Mouse (Mus musculus) lung, adult 2 months (tissue): ENCODE data around the gene Sall4. TPM values are rescaled to one million over a fixed set of nuclear protein-coding genes. Genes with fewer than 3 reads are reported as not detected.
"Not testable (repeated sequence)": the region's sequence is repeated elsewhere in the genome, so short reads cannot be mapped to it uniquely, and the experiment has no call there.

Experiments
- DNase-seq: peaks from one replicate; pipeline ENCODE4 v3.0.0; 2022
- H3K4me1 ChIP-seq: fragments of 200-500 bp; 2 replicates; pipeline ENCODE4 v1.6.1; 2011; ENCODE audit warnings: low read length; ENCODE audit not compliant: control insufficient read depth, insufficient read depth
- H3K4me3 ChIP-seq: fragments of 200-500 bp; replicated peaks from 2 replicates; pipeline ENCODE3; 2011; ENCODE audit warnings: low read depth, mild to moderate bottlenecking, control low read depth, low read length; ENCODE audit errors: extremely low read depth
- CTCF ChIP-seq: fragments of 200-500 bp; IDR thresholded peaks from 2 replicates; pipeline ENCODE4 v1.5.1; 2011; ENCODE audit warnings: mild to moderate bottlenecking, low read length, control low read depth; ENCODE audit not compliant: insufficient read depth
- POLR2A ChIP-seq: fragments of 200-500 bp; IDR thresholded peaks from 2 replicates; pipeline ENCODE4 v1.6.1; 2011; ENCODE audit warnings: low read depth, mild to moderate bottlenecking, control low read depth, low read length, borderline replicate concordance; ENCODE audit errors: extremely low read depth
- WGBS: fragments of 180-500 bp; shearing (Covaris S2); methylation state at CpG from one replicate; pipeline ENCODE4 v1.1.7; 2018; 5-methylcytosine and 5-hydroxymethylcytosine counted together
- polyA plus RNA-seq: library from polyadenylated mRNA; depleted of rRNA; stranded (reverse); fragments of >200 nt; gene quantifications from 2 replicates; pipeline ENCODE4 v1.2.3, GENCODE M21; 2012

The Sall4 gene
- polyA plus RNA-seq, 1 experiment: not detected

- no peaks in the 10 kb centered on the region for H3K4me1 ChIP-seq
- no peak overlapping the region for H3K4me3 ChIP-seq
- DNase-seq: no peak
- 8% methylated on average over 12 of the region's 12 CpGs for WGBS
- no peak for TF ChIP-seq POLR2A
- TF ChIP-seq CTCF: no peak
Measured at GRCm38 (mm10) chr2:168762411-168762815, 5.3 kb downstream of the Sall4 start.

GRCm38 (mm10) chr2:168761954-168762353 lies 5.8 kb downstream of the Sall4 start:
- H3K4me1 ChIP-seq: no peaks in the 10 kb centered on the region
- no peak overlapping the region for H3K4me3 ChIP-seq
- TF ChIP-seq POLR2A: no peak
- TF ChIP-seq CTCF: no peak
- no peak for DNase-seq
- WGBS: 13% methylated on average over 4 of the region's 4 CpGs

- TF ChIP-seq POLR2A (no peak), CTCF (no peak)
- DNase-seq: no peak
- Histone ChIP-seq H3K4me3 (no peak overlapping the region), H3K4me1 (no peaks in the 10 kb centered on the region)
- 63% methylated on average over 9 of the region's 9 CpGs for WGBS
Measured at GRCm38 (mm10) chr2:168761141-168761540, 6.6 kb downstream of the Sall4 start.

GRCm38 (mm10) chr2:168744406-168744805 lies 23.3 kb downstream of the Sall4 start:
- H3K4me3 ChIP-seq, DNase-seq, H3K4me1 ChIP-seq: not testable (repeated sequence)
- WGBS: 87% methylated on average over 10 of the region's 10 CpGs

- 16% methylated on average over 7 of the region's 7 CpGs for WGBS
- H3K4me1 ChIP-seq: no peaks in the 10 kb centered on the region
- TF ChIP-seq CTCF: peak; percentile 68
- no peak for TF ChIP-seq POLR2A
- DNase-seq: peak; percentile 67
- no peak overlapping the region for H3K4me3 ChIP-seq
Measured at GRCm38 (mm10) chr2:168742649-168743048, 25.1 kb downstream of the Sall4 start.

- TF ChIP-seq POLR2A (no peak), CTCF (no peak)
- peak within 1 kb of the TSS; percentile 80 for H3K4me3 ChIP-seq
- peak; percentile 61 for DNase-seq
- no peaks in the 10 kb centered on the region for H3K4me1 ChIP-seq
- WGBS: 6% methylated on average over 32 of the region's 33 CpGs
Measured at GRCm38 (mm10) chr2:168742059-168742627, 25.6 kb downstream of the Sall4 start, which contains the start of gene Atp9a. TSS of gene Atp9a (minus strand) at chr2:168742409.

- Histone ChIP-seq H3K4me1 (no peaks in the 10 kb centered on the region), H3K4me3 (peak overlapping the region; percentile 80)
- under 1% methylated on average over 80 of the region's 108 CpGs for WGBS
- no peak for TF ChIP-seq CTCF
- TF ChIP-seq POLR2A: peak; percentile 47; the same call in 1 of the 2 replicates
- peak; percentile 84 for DNase-seq
Measured at GRCm38 (mm10) chr2:168741273-168742058, 26.3 kb downstream of the Sall4 start.

GRCm38 (mm10) chr2:168740496-168740895 lies 27.2 kb downstream of the Sall4 start:
- no peak overlapping the region for H3K4me3 ChIP-seq
- no peaks in the 10 kb centered on the region for H3K4me1 ChIP-seq
- 90% methylated on average over 10 of the region's 10 CpGs for WGBS
- DNase-seq: no peak
- TF ChIP-seq CTCF (no peak), POLR2A (no peak)

GRCm38 (mm10) chr2:168738854-168739253 lies 28.9 kb downstream of the Sall4 start:
- no peak overlapping the region for H3K4me3 ChIP-seq
- TF ChIP-seq POLR2A (no peak), CTCF (no peak)
- 94% methylated on average over 1 of the region's 1 CpGs for WGBS
- no peak for DNase-seq
- 0 out of 2 replicates have a peak, but pooled peaks cover 2% of the 10 kb centered on the region for H3K4me1 ChIP-seq

- DNase-seq: peak; percentile 28
- Histone ChIP-seq H3K4me1 (0 out of 2 replicates have a peak, but pooled peaks cover 2% of the 10 kb centered on the region), H3K4me3 (no peak overlapping the region)
- 47% methylated on average over 10 of the region's 10 CpGs for WGBS
- no peak for TF ChIP-seq CTCF
Measured at GRCm38 (mm10) chr2:168737878-168738277, 29.9 kb downstream of the Sall4 start.
